Mouse (Mus musculus) left cerebral cortex, postnatal 36 days (tissue): ENCODE measurements around the gene Ncmap. TPM values are rescaled to one million over a fixed set of nuclear protein-coding genes. Genes with fewer than 3 reads are reported as not detected.

Source experiments
- DNase-seq, 2 experiments: peaks; one replicate each; pipeline ENCODE4 v3.0.0; 2021 to 2022; ENCODE audit warnings: low spot score in 2 of 2, mixed read lengths in 1 of 2
- intact Hi-C: fragments of 180-260 bp; cut with DNase I; formaldehyde crosslinking; loops from one replicate; pipeline ENCODE4 v1.15.1; 2025
- total RNA-seq, 2 experiments: library from RNA; stranded (reverse); gene quantifications; 2 replicates each; pipeline ENCODE4 v1.2.3; 2021

Ncmap gene
- total RNA-seq, 2 experiments from 2014 or later = 0.39 to 0.54 TPM

DNA sequence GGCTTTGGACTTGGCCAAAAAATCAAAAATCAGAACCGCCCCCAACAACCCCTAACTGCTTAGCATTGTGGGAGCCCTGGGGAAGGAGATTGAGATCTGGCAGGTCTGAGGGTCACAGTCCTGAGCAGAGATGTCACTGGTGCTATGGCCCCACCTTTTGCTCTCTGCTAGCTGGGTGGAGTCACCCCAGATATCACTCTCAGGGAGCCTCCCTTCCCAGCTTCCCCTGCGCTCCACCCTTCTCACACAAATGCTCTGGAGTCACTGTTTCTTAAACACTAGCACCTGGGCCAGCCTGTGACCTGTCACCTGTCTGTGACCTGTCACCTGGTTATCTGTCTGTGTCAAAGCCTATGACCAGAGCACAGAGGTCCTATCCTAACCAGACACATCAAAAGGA is 6.9 kb upstream of the Ncmap start:
- no peak for DNase-seq
- intact Hi-C loops = no loop called here

DNA sequence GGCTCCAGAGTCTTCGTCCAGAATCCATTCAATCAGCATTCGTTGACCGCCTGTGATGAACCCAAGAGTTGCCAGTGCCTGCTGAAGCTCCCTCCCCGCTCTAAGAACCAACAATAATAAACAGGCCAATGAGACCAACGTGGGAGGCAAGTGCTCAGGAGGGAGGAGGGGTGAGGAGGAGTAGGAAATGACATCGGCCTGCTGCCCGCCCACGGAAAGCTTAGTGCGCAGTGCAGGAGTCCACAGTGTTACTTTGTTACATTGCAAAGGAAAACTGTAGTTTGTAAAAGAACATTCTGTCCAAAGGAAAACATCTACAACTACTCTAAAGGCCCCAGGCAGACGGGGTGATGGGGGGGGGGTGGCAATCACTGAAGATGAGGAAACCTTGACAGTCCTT is 6.0 kb upstream of the Ncmap start:
- DNase-seq = no peak
- intact Hi-C loops = no loop called here

DNA sequence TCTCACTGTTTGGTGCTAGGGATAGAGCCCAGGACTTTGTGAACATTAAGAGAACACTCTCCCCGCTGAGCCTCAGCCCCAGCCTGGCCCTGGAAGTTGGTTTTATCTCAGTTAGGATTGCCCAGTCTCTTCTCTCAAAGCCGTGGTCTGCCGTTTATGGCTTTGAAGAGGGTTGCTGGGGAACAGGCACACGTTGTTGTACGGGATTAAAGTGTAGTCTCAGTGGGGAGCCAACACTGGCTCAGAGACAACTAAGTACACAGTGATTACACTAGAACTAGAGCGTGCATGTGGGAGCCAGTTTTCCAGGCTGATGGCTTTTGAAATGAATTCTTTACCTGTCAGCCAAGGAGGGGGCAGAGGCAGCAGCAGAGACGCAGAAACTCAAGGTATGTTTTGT is 3.9 kb upstream of the Ncmap start:
- no peak for DNase-seq
- intact Hi-C loops = no loop called here

DNA sequence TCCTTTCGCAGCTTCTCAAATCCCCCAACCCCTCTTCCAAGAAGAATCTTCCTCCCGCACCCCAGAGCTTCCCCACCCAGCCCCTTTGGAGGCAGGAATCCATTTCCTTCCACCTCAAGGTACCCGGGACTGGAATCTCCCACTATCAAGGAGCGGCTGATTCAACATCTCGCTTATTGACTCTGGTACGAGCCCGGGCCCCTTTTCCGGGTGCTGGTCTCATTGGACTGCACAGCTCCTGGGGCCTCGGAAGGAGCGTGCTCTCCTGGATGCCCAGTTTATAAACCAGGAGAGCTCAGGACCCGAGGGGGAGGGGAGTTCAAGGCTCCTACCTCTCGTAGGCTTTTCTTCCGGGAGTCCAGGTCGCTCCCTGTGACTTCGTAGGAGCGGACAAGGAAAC is 476 bp downstream of the Ncmap start:
- no peak for DNase-seq
- intact Hi-C loops = no loop called here

DNA sequence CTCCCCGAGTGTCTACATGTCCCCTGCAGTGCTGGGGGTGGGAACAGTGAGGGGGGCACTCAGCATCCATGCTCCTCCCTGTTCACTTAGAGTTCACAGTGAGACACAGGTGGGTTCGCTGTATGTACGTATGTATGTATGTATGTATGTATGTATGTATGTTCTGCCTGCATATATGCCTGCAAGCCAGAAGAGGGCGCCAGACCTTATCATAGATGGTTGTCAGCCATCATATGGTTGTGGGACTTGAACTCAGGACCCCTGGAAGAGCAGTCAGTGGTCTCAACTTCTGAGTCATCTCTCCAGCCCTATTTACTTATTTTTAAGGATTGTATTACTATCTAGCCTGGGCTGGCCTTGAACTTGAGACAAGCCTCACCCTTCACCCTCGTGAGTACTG is 1.7 kb downstream of the Ncmap start:
- DNase-seq = no peak
- intact Hi-C loops = no loop called here

DNA sequence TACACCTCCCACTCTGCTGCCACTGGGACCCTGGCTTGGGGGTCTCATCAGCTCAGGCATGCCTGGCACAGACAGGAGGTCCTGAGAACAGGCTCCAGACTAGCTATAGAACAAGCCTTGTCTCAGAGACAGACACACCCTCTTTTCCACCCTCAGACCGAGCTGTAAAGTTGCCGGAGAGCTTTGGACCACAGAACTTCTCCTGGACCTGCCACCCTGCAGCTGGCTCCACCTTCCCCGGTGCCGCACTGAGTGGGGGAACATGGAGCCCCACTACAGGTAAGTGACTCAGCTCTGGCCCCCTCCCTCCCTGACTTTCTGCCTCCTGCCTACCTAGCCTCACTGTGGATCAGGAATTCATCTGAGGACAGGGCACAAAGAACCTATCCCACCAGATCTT is 2.7 kb downstream of the Ncmap start:
- intact Hi-C loops = no loop called here

DNA sequence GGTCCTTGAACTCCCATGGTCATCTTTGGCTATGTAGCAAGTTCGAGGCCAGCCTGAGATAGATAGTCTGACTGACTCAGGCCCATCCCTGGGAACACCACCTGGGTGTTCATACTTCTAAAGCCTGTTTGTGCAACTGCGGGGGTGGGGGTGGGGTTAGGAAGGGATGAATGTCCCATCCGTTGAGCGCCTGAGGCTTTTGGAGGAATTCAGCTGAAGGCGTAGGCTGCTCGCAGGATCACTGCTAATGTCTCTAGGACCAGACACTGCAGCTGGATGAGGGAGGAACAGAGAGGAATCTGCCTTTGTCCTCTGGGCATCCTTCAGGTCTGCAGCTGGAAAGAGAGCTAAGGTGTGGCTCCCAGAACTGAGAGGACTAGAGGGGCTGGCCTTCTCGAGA is 3.4 kb downstream of the Ncmap start:
- no peak for DNase-seq
- intact Hi-C loops = no loop called here

More for the DNA sequence above, 2.7 kb downstream of the Ncmap start:
- DNase-seq = no peak

DNA sequence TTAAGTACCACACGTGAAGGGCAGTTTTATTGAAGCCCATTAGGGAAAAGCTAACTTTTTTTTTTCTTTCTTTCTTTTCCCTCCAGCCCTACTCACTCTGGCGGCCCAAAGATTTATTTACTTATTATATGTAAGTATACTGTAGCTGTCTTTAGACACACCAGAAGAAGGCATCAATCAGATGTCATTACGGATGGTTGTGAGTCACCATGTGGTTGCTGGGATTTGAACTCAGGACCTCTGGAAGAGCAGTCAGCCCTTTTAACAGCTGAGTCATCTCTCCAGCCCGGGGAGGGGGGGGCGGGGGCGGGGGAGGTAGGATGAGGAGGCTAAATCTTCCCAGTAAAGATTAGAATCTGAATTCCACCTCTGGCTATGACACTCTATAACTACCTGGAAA is 4.6 kb downstream of the Ncmap start:
- intact Hi-C loops = no loop called here
- DNase-seq = no peak

DNA sequence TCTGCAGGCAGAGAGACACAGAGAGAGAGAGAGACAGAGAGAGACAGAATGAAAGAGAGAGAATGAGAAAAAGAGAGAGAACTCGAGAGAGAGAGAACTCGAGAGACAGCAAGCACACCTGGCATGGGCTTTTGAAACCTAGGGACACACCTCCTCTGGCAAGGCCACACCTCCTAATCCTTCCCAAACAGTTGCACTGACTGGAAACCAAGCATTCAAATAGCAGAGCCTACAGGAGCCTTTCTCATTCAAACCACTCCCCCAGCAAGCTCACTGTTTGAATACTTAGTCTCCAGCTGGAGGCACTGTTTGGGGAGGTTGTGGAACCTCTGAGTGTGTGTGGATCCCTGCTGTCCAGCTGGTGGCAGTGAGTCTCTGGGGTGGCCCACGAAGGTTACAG is 5.2 kb downstream of the Ncmap start:
- intact Hi-C loops = no loop called here
- DNase-seq = no peak

DNA sequence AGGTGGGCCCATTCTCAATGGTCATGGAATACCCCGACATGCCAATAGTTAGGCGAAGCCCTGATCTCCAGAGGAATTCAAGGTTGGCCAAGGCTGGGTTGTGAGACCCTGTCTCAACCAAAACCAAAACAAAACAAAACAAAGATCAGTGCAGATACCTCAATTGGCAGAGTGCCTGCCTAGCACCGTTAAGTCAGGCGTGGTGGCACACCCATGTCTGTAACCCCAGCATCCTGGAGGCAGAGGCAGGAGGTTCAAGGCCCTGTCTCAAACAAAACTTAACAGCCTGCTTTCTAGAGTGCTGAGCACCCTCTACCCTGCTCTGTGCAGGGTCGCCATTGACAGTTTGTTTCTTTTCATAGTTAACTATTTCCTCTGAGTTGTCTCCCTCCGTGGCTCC is 7.0 kb downstream of the Ncmap start:
- intact Hi-C loops = no loop called here

DNA sequence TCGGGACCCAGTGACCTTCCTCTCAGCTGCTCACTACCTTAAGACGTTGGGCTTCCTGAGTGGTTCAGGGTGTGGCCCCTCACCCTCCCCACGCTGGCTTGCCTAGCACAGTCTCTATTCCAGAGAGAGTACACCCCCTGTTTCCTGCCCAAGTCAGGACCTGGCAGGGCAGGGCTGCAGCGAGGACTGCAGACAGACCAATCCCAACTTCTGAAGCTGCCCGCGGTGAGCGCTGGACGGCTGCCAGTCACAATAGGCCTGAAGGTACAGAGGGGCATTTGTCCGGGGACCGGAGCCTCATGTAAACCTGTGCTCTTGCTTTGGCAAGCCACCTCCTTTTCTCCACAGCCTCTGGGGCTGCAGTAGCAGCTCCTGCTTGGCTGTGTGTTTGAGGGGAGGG is 12.4 kb downstream of the Ncmap start:
- DNase-seq = no peak
- intact Hi-C loops = loop anchor here (10.0 kb wide), 1 partner anchor 279 kb away; no protein-coding TSS in a partner anchor

More for the DNA sequence above, 7.0 kb downstream of the Ncmap start:
- DNase-seq = no peak

DNA sequence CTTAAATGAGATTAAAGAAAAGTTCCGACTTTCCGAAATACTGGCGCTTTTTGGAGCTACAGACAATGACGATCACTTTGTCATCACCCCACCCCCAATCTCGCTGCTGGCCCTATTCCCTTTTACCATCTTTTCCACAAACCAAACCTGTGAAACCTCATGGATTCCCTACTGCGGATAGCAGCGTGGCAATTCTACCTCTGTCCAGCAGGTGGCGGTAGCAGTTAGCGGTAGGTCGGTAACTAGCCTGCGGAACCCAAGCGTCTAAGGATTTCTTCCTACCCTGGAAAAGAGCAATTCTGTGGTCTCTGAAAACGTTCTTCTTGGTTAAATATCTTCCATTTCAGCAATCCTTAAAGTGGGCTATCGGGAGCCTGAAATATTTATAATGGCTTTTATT is 15.7 kb downstream of the Ncmap start:
- intact Hi-C loops = loop anchor here (2.0 to 10.0 kb wide), 2 partner anchors 28 to 282 kb away; no protein-coding TSS in a partner anchor
- DNase-seq = peak; percentile 52 to 56

DNA sequence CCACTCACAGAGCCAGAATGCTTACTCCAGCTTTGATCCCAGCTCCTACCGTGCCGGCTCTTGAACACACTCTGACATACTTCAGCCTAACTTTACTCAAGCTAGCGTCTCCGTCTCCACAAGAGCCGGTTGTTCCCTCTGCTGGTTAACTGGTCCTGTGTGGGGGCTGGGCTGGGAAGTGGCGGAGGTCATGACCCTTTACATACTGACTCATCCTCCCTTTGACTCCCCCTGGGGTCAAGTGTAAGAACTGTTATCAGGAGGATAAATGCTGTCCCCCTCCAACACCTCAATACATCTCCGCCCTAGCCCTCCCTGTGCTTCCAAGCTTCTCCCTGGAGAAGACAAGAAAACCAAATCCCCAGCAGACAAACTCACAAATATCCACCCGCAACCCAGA is 16.7 kb downstream of the Ncmap start:
- DNase-seq = no peak
- intact Hi-C loops = loop anchor here (10.0 kb wide), 1 partner anchor 283 kb away; no protein-coding TSS in a partner anchor

DNA sequence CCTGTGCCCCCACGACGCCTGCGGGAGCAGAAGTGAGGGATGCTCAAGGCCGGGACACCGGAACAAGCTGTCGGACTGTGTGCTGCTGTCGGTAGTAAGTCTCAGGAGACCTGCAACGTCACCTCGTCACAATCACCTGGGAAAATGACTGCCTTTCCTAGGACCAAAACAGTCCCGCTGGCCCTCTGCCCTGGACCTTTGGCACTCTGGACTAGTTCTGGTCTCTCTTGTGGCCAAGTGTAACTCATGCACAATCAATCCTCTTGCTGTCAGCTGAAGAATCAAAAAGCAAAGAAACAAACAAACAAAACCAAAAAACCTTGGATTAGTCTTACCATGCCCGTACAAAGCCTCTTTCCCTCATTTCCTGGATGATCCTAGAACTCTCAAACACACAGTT is 20.8 kb downstream of the Ncmap start:
- no peak for DNase-seq
- intact Hi-C loops = no loop called here

DNA sequence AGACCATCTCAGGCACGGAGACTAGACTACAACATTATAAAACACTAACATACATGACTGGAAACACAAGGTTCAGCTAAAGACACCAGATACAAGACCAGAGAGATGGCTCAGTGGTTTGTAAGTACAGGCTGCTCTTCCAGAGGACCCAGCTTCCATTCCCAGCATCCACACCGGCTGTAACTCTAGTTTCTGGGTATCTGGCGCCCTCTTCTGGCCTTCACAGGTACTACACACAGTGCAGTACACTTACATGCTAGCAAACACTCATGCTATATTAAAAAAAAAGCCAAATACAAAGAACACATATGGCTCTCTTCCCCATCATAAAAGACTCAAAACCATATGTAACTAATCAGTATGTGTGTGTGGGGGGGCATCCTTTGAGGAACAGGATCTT is 22.6 kb downstream of the Ncmap start:
- no peak for DNase-seq
- intact Hi-C loops = no loop called here

DNA sequence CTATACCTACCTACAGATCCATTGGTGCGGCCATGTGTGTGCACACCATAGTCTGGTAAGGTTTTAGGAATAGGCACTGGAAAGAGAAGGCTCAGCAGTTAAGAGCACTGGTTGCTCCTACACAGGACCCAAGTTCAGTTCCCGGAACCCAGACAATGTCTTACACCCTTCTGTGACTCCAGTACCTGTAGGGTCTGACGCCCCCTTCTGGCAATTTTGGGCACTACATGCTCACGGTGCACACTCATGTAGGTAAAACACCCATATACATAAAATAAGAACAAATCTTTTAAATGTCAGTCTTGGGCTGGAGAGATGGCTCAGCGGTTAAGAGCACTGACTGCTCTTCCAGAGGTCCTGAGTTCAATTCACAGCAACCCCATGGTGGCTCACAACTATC is 24.7 kb downstream of the Ncmap start:
- DNase-seq = no peak
- intact Hi-C loops = no loop called here

DNA sequence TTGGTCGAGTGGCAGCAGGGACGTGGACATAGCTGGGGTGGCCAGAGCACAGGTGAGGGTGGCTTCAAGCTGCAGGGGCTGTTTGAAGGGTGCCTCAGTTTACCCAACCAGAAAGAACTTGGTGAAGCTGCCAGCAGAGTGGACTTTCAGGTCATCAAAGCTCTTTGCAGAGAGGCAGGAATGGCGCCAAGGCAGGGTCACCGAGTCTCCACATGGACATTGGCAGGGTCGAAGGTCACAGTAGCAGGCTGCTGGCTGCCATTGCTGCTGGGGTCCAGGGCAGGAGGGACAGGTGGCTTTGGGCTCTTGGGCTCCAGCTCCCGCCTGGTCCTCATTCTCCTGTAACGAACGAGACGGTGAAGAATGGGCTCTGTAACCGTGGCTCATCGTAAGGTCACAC is 27.7 kb downstream of the Ncmap start:
- no peak for DNase-seq
- intact Hi-C loops = no loop called here

DNA sequence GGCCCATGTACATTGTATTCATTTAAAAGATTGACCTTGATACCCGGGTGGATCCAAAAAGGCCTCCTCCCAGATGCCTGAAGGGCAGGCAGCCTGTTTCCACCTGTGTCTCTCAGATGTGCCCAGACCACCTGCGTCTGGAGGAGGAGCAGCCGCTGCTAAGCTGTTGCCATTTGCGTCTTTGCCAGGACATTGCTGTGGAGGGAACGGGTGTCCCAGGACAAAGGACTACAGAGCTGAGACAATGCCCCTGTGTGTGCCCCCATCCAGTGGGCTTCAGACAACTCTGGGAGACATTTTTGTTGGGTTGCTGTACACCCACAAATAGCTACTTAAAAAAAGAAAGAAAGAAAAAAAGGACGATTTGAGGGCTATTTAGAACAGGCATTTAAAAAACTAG is 35.2 kb downstream of the Ncmap start:
- intact Hi-C loops = no loop called here
- DNase-seq = no peak

DNA sequence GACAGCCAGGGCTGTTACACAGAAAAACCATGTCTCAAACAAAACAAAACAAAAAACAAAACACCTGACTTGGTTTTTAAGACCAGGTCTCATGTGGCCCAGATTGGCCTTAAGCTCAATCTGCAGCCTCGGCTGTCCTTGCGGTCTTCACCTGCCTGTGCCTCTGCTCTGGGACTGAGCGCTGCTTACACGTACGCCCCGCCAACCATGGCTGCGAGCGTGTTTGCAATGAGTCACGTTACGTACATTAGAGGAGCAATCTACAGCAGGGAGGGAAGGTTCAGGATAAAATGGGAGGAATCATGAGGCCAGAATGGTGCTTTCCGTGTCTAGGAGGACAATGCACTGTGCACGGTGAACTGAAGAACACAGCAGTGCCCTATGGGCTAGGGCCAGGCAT is 36.3 kb downstream of the Ncmap start:
- intact Hi-C loops = no loop called here
- DNase-seq = no peak

DNA sequence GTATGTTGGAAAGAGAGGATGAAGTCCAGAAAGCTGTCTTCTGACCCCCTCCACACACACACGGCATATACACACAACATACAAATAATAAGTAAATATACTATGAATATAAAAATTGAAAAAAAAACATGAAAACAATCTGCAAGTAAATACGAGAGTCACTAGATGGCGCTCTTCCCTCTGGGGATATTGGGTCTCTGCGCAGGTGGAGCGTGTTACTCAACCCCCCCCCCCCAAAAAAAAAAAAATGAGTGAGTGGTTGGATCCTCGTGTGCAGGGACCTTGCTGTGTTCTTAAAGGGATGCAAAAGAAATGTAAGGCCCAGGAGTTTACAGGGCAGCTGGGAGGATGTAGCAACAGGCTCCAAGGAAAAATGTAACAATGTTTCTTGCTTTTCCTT is 39.3 kb downstream of the Ncmap start:
- intact Hi-C loops = loop anchor here (5.0 kb wide), 1 partner anchor 54 kb away; no protein-coding TSS in a partner anchor
- DNase-seq = no peak

DNA sequence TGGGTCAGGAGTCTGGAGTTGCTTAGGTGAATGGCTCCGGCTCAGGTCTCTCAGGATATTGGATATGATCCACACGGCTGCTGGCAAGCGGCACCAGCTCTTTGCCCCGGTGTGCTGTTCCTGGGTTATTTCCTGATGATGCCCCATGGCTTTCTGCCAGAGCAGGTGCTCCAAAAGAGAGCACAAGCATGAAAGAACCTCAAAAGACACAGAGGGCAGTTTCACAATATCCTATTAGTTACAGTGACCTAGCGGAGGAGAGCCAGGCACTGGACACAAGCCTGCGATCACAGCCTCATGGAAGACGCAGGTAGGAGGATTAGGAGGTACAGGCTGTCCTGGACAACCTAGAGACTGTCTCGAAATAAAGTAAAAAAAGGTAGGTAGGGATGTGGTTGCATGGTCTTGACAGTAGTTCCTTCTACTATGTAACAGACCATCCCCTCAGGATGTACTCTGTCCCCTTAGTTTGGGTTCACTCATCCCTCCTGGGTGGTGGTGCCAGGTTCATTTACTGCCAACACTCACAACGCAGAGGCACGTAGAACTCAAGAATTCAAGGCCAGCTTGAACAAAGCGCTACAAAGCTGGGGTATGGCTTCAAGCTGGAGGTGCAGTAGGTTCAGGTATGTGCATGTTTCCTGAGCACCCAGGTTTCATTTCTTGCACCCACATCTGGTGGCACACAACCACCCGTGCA is 40.7 kb downstream of the Ncmap start:
- intact Hi-C loops = loop anchor here (5.0 kb wide), 1 partner anchor 55 kb away; no protein-coding TSS in a partner anchor
- DNase-seq = no peak
